Mouse (Mus musculus) large intestine, adult 2 months (tissue): ENCODE measurements around the gene Fndc3b. TPM values are rescaled to one million over a fixed set of nuclear protein-coding genes. Genes with fewer than 3 reads are reported as not detected.

Experiments
- DNase-seq: peaks from one replicate; pipeline ENCODE4 v3.0.0-alpha.2; 2012; ENCODE audit warnings: low read depth, low spot score
- WGBS: fragments of 180-500 bp; shearing (Covaris S2); methylation state at CpG from one replicate; pipeline ENCODE4 v1.1.7; 2018; 5-methylcytosine and 5-hydroxymethylcytosine counted together
- polyA plus RNA-seq: library from polyadenylated mRNA; depleted of rRNA; stranded (reverse); fragments of >200 nt; gene quantifications from 2 replicates; pipeline ENCODE4 v1.2.3, GENCODE M21; 2012

The Fndc3b gene
- polyA plus RNA-seq, 1 experiment = 5.7 TPM

DNA sequence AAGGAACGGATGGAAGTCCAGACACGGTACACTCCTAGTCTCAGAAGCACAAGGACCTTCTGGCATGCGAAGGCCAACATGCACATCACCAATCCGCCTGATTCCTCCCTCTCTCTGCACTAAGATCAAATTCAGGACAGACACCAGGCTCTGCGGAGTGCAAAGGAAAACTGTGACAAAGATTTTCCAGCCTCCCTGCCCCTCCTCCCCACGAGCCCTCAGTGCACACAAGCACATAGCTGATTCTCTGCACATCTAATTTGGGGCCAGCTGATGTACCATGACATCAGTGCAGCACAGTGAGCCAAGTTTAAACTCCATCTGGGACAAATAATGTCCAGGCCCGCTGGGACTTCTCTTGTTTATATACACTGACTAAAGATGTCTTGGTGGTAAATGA lies 80.0 kb downstream of the Fndc3b start:
- 67% methylated on average over 7 of the region's 7 CpGs for WGBS
- no peak for DNase-seq

DNA sequence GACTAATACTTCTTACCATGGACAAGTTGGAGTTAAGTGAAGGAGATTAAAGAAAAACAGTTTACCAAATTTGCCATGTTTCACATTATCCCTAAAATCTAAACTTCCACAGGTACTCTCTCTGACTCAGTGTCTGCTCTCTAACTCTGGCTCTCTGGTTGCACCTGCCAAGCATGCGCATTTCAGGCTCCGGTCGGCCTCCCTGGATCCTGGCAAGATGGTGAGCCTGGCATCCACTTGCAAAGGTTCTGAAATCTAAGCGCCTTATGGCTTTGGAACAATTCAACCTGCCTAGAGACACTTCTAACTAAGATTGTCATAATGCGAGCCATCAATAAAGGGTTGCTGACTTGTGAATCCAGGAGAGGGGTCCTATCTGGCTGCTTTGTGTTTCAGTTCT lies 81.4 kb downstream of the Fndc3b start:
- no peak for DNase-seq
- 98% methylated on average over 5 of the region's 5 CpGs for WGBS

- DNase-seq = no peak
- WGBS = 73% methylated on average over 8 of the region's 8 CpGs
Measured at GRCm38 (mm10) chr3:27626301-27626700, 84.8 kb downstream of the Fndc3b start.

- WGBS = 83% methylated on average over 8 of the region's 8 CpGs
- no peak for DNase-seq
Measured at GRCm38 (mm10) chr3:27625592-27625985, 85.5 kb downstream of the Fndc3b start.

DNA sequence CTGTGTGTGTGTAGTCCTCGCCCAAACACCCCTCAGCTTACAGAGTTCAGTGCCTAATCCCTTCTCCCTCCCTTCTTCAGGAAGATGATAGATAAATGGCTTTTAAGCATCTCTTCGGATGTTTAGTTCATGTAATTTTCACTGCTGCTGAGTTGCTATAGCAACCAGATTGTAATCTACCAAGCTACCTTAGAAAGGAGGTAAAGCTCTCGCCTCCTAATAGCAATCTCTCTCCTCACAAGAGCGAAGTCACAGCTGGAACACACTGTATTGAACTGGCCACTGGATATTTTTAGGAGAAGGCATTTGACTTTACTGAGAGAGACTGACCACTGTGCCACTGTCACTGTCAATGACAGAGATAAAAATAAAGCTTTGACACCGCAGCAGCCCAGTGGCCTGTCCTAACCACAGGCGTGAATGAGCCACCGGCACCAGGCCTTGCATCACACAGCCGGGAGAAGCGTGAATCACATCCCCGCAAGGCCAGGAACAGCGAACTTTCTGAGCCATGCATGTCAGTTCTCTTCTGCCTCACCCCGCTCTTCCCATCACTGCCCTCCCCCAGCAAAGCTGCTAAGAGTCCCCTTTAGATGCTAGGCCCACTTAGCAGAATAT lies 86.0 kb downstream of the Fndc3b start:
- WGBS = 82% methylated on average over 12 of the region's 12 CpGs
- no peak for DNase-seq

DNA sequence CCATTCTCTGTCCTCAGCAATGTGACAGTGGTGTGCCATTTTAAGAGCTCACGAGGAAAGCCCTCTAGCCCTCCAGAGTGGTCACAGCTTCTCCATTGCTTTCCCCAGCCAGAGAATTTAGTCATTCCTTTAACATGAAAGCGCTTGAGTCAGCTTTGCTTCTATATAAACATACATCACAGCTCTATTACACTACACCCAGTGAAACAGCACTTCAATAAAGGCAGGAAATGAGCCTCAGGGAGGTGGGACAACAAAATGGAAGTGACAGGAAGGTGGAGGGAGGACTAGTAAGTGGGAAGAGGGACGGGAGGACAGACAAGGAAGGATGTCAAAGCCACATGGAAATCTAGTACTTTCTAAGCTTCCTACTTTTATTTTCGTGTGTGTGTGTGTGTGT lies 88.7 kb downstream of the Fndc3b start:
- 45% methylated on average over 4 of the region's 4 CpGs for WGBS
- DNase-seq = no peak

DNA sequence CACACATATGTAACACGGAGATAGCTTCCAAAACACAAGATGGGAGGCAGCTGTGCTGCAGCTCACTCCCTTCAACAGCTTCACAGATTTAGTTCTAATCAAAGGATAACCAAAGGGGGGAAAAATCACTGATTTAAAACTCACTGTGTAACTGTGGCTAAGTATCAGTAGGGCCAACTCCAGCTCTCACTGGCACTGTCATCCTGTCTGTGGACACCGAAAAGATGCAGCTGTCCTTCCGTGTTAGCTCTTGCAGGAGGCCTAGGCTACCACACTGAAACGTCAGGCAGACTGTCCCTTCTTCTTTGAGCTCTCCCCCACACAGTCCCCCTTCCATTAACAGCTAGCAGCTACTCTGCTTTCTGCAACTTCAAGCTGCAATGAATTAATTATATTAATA lies 89.9 kb downstream of the Fndc3b start:
- WGBS = 88% methylated on average over 4 of the region's 4 CpGs
- DNase-seq = no peak

DNA sequence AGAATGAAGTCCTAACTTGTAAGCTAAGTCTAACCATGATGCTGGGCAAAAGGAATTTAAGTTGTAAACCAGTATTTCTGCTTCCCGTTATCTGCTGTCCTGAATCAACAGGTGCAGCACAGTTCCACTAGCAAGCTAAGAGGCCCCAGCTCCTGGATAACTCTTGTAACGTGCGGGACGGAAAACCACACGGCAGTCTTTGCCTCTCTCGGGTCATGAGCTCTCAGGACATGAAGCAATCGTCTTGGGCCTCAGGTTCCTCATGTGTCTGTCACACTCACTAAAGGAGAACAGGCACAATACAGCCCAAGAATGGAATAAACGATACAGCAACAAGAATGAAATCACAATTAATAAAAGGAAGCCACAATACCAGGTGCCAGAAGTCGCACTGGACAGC lies 93.4 kb downstream of the Fndc3b start:
- WGBS = 63% methylated on average over 9 of the region's 9 CpGs
- DNase-seq = no peak

DNA sequence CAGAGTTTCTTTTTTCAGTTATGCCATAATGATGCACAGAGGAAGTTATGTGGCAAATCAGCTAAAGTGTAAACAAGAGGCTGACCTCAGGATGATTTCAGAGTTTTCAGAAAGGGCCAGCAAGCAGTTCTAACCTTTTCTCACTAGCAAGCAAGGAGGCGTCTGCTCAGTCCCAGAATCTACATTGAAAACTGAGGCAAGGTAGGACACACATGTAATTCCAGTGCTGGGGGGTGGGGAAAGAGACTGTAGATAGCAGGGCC lies 93.9 kb downstream of the Fndc3b start:
- 52% methylated on average over 1 of the region's 1 CpGs for WGBS
- no peak for DNase-seq

- 11% methylated on average over 19 of the region's 19 CpGs for WGBS
- DNase-seq = peak; percentile 80
Measured at GRCm38 (mm10) chr3:27616421-27617236, 94.5 kb downstream of the Fndc3b start.

DNA sequence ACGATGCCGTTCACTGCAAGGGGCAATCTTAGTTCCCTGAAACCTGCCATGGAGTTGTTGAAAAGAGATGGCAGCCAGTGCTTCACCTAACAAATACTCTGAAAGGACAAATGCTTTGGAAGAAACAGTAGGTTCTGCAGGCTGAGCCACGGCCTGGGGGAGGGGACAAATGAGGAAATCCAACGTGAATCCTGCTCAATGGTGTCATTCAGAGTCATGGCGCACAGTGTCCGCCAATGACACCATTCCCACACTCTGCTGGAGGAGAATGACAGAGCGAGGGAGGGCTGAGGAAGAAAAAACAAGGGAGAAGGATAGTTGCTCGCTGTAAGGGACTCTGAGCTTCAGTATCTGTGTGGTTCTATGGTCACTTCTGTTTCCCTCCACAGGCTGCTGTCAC lies 95.6 kb downstream of the Fndc3b start:
- 77% methylated on average over 8 of the region's 8 CpGs for WGBS
- DNase-seq = no peak

GRCm38 (mm10) chr3:27613828-27614227 lies 97.3 kb downstream of the Fndc3b start:
- no peak for DNase-seq
- 97% methylated on average over 11 of the region's 11 CpGs for WGBS

GRCm38 (mm10) chr3:27613011-27613410 lies 98.1 kb downstream of the Fndc3b start:
- 25% methylated on average over 4 of the region's 4 CpGs for WGBS
- no peak for DNase-seq

DNA sequence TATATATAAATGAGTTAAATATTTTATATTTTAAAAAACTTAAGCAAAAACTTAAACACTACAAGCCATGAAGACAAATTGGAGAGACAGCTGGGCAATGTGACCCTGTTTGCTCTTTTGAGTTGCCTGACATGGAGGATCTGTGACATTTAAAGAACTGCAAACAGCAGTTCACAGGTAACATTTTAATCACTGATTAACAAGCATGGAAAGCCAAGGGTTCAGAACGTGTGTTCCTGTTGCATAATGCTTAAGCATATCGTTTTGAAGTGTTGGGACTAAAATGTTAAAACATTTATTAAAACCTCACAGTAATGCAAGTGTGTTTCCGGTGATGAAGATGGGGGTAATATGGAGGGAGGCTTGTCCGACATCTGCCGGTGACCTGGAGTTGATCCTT lies 99.1 kb downstream of the Fndc3b start:
- WGBS = 75% methylated on average over 5 of the region's 5 CpGs
- no peak for DNase-seq

- WGBS = 67% methylated on average over 4 of the region's 4 CpGs
- DNase-seq = no peak
Measured at GRCm38 (mm10) chr3:27610547-27610946, 100.6 kb downstream of the Fndc3b start.

- WGBS = 81% methylated on average over 1 of the region's 1 CpGs
- DNase-seq = no peak
Measured at GRCm38 (mm10) chr3:27610089-27610488, 101.0 kb downstream of the Fndc3b start.

DNA sequence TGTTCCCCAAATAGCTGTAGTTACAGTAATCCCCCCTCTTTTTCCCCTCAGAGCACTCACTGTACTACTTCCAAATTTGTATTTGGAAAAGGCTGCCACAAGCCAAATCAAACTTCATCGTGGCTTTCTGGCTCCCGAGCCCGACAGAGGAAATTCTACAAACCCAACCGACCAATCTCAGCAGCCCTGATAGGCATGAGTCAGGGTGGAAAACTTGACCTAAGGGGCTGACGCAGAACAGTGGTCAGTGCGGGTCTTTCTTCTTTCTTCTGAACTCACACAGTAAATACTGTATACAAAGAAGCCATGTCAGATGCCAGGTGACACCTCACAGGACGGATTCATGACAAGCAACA lies 103.3 kb downstream of the Fndc3b start:
- 14% methylated on average over 7 of the region's 7 CpGs for WGBS
- no peak for DNase-seq

DNA sequence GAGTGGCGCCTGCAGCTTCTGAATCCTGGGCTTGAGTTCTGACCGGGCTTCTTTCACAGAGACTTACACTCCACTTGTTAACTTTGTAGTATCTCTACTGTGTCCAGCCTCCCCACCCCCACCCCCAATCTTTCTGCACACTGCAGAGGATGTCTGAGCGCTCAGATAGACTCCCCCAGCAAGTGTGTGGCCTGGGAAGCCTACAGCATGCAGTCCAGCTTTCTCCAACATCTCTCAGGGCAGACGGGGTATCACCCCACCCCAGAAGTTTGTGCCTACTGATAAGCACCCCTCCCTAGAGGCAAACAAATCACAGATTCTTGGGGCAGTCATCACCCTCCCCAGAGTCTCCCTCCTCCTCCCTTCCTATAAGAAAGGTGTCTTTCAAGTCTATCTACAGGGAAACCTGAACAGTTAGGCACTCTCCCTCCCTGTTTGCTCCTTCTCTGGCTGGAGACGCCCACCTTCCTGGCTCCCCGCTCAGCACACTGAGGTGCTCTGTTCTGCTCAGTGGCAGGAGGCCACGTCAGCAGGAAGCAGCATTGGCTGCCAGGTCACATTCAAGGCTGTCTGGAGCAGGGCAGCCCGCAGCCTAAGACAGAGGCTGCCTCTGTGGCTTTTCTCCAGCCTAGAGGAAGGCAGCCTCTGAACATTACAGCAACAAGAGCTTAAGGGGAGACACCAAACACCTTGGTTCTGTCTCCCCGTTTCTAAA lies 103.9 kb downstream of the Fndc3b start:
- WGBS = 26% methylated on average over 9 of the region's 9 CpGs
- DNase-seq = no peak

DNA sequence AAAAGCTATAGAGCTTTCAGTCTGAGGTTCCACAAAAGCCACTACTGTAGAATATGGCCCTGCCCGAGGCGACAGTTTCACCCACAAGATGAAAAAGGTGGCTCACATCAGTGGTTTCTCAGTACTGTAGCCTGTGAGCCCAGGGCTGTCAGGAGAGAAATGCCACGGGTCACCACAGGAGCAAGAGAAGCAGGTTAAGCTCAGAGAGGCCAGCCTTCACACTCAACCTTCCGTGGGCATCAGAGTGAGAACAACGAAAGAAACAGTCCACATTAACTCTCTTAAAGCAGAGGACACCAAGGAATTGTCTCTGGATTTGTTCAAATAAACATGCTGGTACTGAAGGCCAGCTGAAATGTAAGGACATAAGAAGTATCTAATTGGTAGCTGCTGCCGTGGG lies 104.5 kb downstream of the Fndc3b start:
- 80% methylated on average over 6 of the region's 6 CpGs for WGBS
- DNase-seq = no peak

- no peak for DNase-seq
- WGBS = 89% methylated on average over 4 of the region's 4 CpGs
Measured at GRCm38 (mm10) chr3:27605613-27606012, 105.5 kb downstream of the Fndc3b start.

GRCm38 (mm10) chr3:27605081-27605480 lies 106.0 kb downstream of the Fndc3b start:
- WGBS = 93% methylated on average over 3 of the region's 3 CpGs
- no peak for DNase-seq
